Mouse (Mus musculus): ENCODE data around the gene Nsg2. TPM values are rescaled to one million over a fixed set of nuclear protein-coding genes. Genes with fewer than 3 reads are reported as not detected.

The Nsg2 gene
- polyA plus RNA-seq, 1 experiment: 504 TPM

GRCm38 (mm10) chr11:32068736-32069490 is 68.7 kb downstream of the Nsg2 start:
- no peak for TF ChIP-seq POLR2A (IDR thresholded peaks at IDR 0.05; ENCODE audit: extremely low read depth, insufficient read depth, low read length)
- TF ChIP-seq CTCF (IDR thresholded peaks at IDR 0.05; ENCODE audit: extremely low read depth, insufficient read depth, low read length): no peak
- Histone ChIP-seq H3K27ac (ENCODE audit: insufficient read depth, low read length) (no peak overlapping the region), H3K4me3 (ENCODE audit: insufficient read depth, low read length) (no peak overlapping the region), H3K4me1 (ENCODE audit: control insufficient read depth, insufficient read depth, low read length) (peaks cover 2% of the 10 kb centered on the region)

DNA sequence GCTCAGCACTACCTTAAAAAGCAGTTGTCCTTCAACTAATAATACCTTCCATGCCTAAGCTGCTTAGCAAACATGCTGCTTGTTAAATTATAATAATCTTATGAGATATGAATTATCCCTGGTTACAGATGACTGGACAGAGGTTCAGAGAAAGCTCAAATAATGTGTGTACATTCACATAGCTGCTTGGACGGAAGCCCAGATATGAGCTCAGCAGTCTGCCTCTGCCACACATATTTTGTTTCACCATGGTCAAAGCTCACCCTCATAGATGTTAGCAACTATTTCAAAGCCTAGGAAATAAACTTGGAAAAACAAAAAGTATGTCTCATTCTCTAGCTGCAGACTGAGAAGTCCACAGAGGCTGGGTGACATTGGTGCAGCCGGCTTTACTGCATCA is 74.9 kb downstream of the Nsg2 start:
- no peak for TF ChIP-seq CTCF (IDR thresholded peaks at IDR 0.05; ENCODE audit: extremely low read depth, insufficient read depth, low read length)
- no peak for TF ChIP-seq POLR2A (IDR thresholded peaks at IDR 0.05; ENCODE audit: extremely low read depth, insufficient read depth, low read length)
- H3K27ac ChIP-seq (ENCODE audit: insufficient read depth, low read length): no peak overlapping the region

GRCm38 (mm10) chr11:32083462-32083861 is 83.2 kb downstream of the Nsg2 start:
- no peak overlapping the region for H3K27ac ChIP-seq (ENCODE audit: insufficient read depth, low read length)
- H3K4me3 ChIP-seq (ENCODE audit: insufficient read depth, low read length): no peak overlapping the region
- no peak for TF ChIP-seq CTCF (IDR thresholded peaks at IDR 0.05; ENCODE audit: extremely low read depth, insufficient read depth, low read length)
- no peak for TF ChIP-seq POLR2A (IDR thresholded peaks at IDR 0.05; ENCODE audit: extremely low read depth, insufficient read depth, low read length)
- H3K4me1 ChIP-seq (ENCODE audit: control insufficient read depth, insufficient read depth, low read length): peaks cover 16% of the 10 kb centered on the region; the same call in 1 of the 2 replicates

More for the DNA sequence above, 74.9 kb downstream of the Nsg2 start:
- Histone ChIP-seq H3K4me1 (ENCODE audit: control insufficient read depth, insufficient read depth, low read length) (no peaks in the 10 kb centered on the region), H3K4me3 (ENCODE audit: insufficient read depth, low read length) (no peak overlapping the region)

DNA sequence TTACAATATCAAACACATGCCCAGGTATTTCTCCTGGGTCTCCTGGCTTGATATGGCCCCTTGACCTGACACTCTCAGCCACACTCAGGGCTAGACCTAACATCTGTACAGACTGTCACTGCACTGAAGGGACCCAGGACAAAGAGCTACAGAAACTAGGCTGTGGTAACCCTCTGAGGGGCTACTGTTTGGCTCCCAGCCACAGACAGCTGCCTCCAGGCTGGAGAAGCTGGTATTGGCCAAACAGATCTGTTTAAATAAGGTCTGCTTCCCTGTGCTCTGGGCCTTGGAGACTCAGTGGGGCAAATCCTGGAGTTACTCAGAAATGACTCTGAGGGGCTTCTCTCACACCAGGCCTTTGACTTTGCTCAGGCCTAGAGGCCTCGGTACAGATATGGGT is 86.3 kb downstream of the Nsg2 start:
- Histone ChIP-seq H3K27ac (ENCODE audit: insufficient read depth, low read length) (peak overlapping the region; percentile 47), H3K4me3 (ENCODE audit: insufficient read depth, low read length) (no peak overlapping the region), H3K4me1 (ENCODE audit: control insufficient read depth, insufficient read depth, low read length) (peaks cover 16% of the 10 kb centered on the region; the same call in 1 of the 2 replicates)
- TF ChIP-seq POLR2A (IDR thresholded peaks at IDR 0.05; ENCODE audit: extremely low read depth, insufficient read depth, low read length) (no peak), CTCF (IDR thresholded peaks at IDR 0.05; ENCODE audit: extremely low read depth, insufficient read depth, low read length) (no peak)

- Histone ChIP-seq H3K27ac (ENCODE audit: insufficient read depth, low read length) (peak overlapping the region; percentile 68), H3K4me3 (ENCODE audit: insufficient read depth, low read length) (no peak overlapping the region), H3K4me1 (ENCODE audit: control insufficient read depth, insufficient read depth, low read length) (peaks cover 16% of the 10 kb centered on the region; the same call in 1 of the 2 replicates)
- peak; percentile 76 for TF ChIP-seq POLR2A (IDR thresholded peaks at IDR 0.05; ENCODE audit: extremely low read depth, insufficient read depth, low read length)
- TF ChIP-seq CTCF (IDR thresholded peaks at IDR 0.05; ENCODE audit: extremely low read depth, insufficient read depth, low read length): no peak
Observed at GRCm38 (mm10) chr11:32087376-32087775, 87.1 kb downstream of the Nsg2 start.

DNA sequence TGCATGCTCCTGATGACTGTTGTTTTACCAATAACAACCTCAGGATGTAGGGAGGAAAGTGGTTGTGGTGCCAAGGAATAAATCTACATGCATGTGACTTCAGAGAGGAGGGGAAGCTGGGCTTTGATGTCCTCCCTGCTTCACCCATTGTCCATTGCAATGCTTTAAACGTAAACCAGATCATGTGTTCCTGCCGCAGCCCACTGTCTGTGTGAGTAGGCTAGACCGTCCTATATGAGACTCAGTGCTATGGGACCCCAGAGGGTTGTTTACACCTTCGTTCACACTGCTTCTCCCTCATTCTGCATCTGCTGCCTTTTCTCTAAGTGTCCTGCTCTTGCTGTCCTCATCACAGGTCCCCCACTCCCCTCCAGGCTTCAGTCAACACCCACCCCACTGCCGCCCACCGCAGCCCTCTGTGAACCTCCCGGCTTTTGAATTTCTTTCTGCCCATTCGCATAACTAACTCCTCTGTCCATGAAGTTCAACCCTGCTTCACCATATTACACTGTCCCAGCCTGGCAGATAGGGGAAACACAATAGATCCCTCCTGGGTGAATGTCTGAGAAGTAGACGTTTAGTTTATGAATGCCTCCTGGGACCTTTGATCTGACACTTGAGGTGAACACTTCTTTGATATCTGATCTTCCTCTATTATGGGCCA is 87.6 kb downstream of the Nsg2 start:
- TF ChIP-seq POLR2A (IDR thresholded peaks at IDR 0.05; ENCODE audit: extremely low read depth, insufficient read depth, low read length) (no peak), CTCF (IDR thresholded peaks at IDR 0.05; ENCODE audit: extremely low read depth, insufficient read depth, low read length) (no peak)
- peak overlapping the region; percentile 68 for H3K27ac ChIP-seq (ENCODE audit: insufficient read depth, low read length)
- H3K4me1 ChIP-seq (ENCODE audit: control insufficient read depth, insufficient read depth, low read length): peaks cover 14% of the 10 kb centered on the region; the same call in 1 of the 2 replicates
- no peak overlapping the region for H3K4me3 ChIP-seq (ENCODE audit: insufficient read depth, low read length)

- Histone ChIP-seq H3K4me3 (ENCODE audit: insufficient read depth, low read length) (no peak overlapping the region), H3K4me1 (ENCODE audit: control insufficient read depth, insufficient read depth, low read length) (no peaks in the 10 kb centered on the region), H3K27ac (ENCODE audit: insufficient read depth, low read length) (no peak overlapping the region)
- no peak for TF ChIP-seq POLR2A (IDR thresholded peaks at IDR 0.05; ENCODE audit: extremely low read depth, insufficient read depth, low read length)
- no peak for TF ChIP-seq CTCF (IDR thresholded peaks at IDR 0.05; ENCODE audit: extremely low read depth, insufficient read depth, low read length)
Observed at GRCm38 (mm10) chr11:32095793-32096192, 95.5 kb downstream of the Nsg2 start.

GRCm38 (mm10) chr11:32096346-32096745 is 96.1 kb downstream of the Nsg2 start:
- TF ChIP-seq POLR2A (IDR thresholded peaks at IDR 0.05; ENCODE audit: extremely low read depth, insufficient read depth, low read length) (no peak), CTCF (IDR thresholded peaks at IDR 0.05; ENCODE audit: extremely low read depth, insufficient read depth, low read length) (no peak)
- Histone ChIP-seq H3K27ac (ENCODE audit: insufficient read depth, low read length) (no peak overlapping the region), H3K4me1 (ENCODE audit: control insufficient read depth, insufficient read depth, low read length) (no peaks in the 10 kb centered on the region), H3K4me3 (ENCODE audit: insufficient read depth, low read length) (no peak overlapping the region)

DNA sequence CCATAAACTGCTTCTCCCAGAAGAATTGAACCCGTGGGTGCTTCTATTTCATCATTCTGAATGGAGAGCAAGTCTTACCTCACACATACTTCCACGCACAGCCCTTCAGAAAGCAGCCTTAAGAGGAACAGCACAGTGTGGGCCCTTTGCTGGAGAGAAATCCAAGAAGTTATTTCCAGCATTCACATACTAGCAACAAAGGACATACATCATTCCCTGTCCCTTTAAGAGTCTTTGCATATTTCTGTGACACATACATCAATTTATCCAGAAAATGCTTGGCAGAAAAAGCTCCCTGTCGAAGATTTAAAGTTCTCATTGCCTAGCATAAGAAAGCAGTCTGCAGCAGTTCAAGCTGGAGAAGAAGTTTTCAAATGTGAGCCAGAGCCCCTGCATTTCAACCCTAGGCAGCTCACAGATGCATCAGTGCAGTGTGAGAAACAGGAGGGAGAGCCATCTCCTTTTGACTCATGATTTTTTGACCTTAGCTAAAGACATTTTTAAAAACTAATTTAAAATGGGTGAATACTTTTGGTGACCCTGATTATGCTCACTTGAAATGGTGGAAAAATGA is 100.9 kb downstream of the Nsg2 start:
- Histone ChIP-seq H3K4me3 (ENCODE audit: insufficient read depth, low read length) (no peak overlapping the region), H3K4me1 (ENCODE audit: control insufficient read depth, insufficient read depth, low read length) (peaks cover 3% of the 10 kb centered on the region), H3K27ac (ENCODE audit: insufficient read depth, low read length) (no peak overlapping the region)
- TF ChIP-seq POLR2A (IDR thresholded peaks at IDR 0.05; ENCODE audit: extremely low read depth, insufficient read depth, low read length): no peak
- TF ChIP-seq CTCF (IDR thresholded peaks at IDR 0.05; ENCODE audit: extremely low read depth, insufficient read depth, low read length): no peak

All from cortical plate, adult 2 months (tissue).